Mouse (Mus musculus) intestine, postnatal 0 days (tissue): Measurements from ENCODE around the gene Gm47985. TPM values are rescaled to one million over a fixed set of nuclear protein-coding genes. Genes with fewer than 3 reads are reported as not detected.
A peak's percentile ranks its signal among the peaks of the same experiment; 100 is the strongest.

ENCODE experiments used
- ATAC-seq: fragments of 200-750 bp; cut with Nextera tagmentation; 2 replicates; pipeline ENCODE4 v1.8.0; 2017; ENCODE audit warnings: mild to moderate bottlenecking, moderate TSS enrichment, moderate library complexity
- H3K27ac ChIP-seq: fragments of 300-500 bp; sonication (generic); 2 replicates; pipeline ENCODE4 v1.5.1; 2014; ENCODE audit warnings: mild to moderate bottlenecking, low read depth, low read length, moderate library complexity
- H3K27me3 ChIP-seq: fragments of 300-500 bp; sonication (generic); replicated peaks from 2 replicates; pipeline ENCODE4 v1.6.1; 2014; ENCODE audit warnings: low read length, mixed read lengths; ENCODE audit not compliant: control insufficient read depth, insufficient read depth
- H3K36me3 ChIP-seq: fragments of 300-500 bp; sonication (generic); 2 replicates; pipeline ENCODE4 v1.6.1; 2014; ENCODE audit warnings: mild to moderate bottlenecking, moderate library complexity; ENCODE audit not compliant: control insufficient read depth, insufficient read depth
- H3K4me1 ChIP-seq: fragments of 300-500 bp; sonication (generic); replicated peaks from 2 replicates; pipeline ENCODE4 v1.6.1; 2014; ENCODE audit warnings: antibody characterized with exemption, low read length, mixed read lengths; ENCODE audit not compliant: control insufficient read depth, insufficient read depth
- H3K4me2 ChIP-seq: fragments of 300-500 bp; sonication (generic); replicated peaks from 2 replicates; pipeline ENCODE4 v1.6.1; 2014; ENCODE audit warnings: low read depth, mild to moderate bottlenecking, moderate library complexity
- H3K4me3 ChIP-seq: fragments of 300-500 bp; sonication (generic); 2 replicates; pipeline ENCODE4 v1.5.1; 2014; ENCODE audit warnings: low read depth, low read length
- H3K9ac ChIP-seq: fragments of 300-500 bp; sonication (generic); 2 replicates; pipeline ENCODE4 v1.6.1; 2014; ENCODE audit warnings: mild to moderate bottlenecking, low read depth, low read length
- H3K9me3 ChIP-seq: fragments of 300-500 bp; sonication (generic); 2 replicates; pipeline ENCODE4 v1.6.1; 2016; ENCODE audit warnings: mixed run types; ENCODE audit not compliant: control insufficient read depth
- CTCF ChIP-seq: sonication (generic); IDR thresholded peaks from 2 replicates; pipeline ENCODE4 v1.5.1; 2016; ENCODE audit warnings: low read depth, mild to moderate bottlenecking, control low read depth, antibody characterized with exemption, moderate library complexity
- WGBS: fragments of 180-500 bp; shearing (Covaris S2); extraction: QIAGEN DNeasy Blood & Tissue Kit; methylation state at CpG from one replicate; pipeline ENCODE4 v1.1.7; 2014; 5-methylcytosine and 5-hydroxymethylcytosine counted together
- polyA plus RNA-seq: library from polyadenylated mRNA; unstranded; fragments of >200 nt; fragmentation: Nextera tagmentation; extraction: Ambion mirVana; gene quantifications from 2 replicates; pipeline ENCODE4 v1.2.1, GENCODE M21; 2015

Gene Gm47985
- polyA plus RNA-seq, 1 experiment from 2014 or later: 0.08 TPM

- ATAC-seq: no peak
- Histone ChIP-seq H3K36me3 (no peaks in the 10 kb centered on the region), H3K4me2 (no peak overlapping the region), H3K9me3 (no peaks in the 10 kb centered on the region), H3K27me3 (no peaks in the 10 kb centered on the region), H3K4me1 (no peaks in the 10 kb centered on the region), H3K9ac (no peak overlapping the region), H3K27ac (no peak overlapping the region), H3K4me3 (no peak overlapping the region)
- WGBS: 84% methylated on average over 2 of the region's 2 CpGs
- TF ChIP-seq CTCF: no peak
These were observed 23.4 kb upstream of the Gm47985 start for GRCm38 (mm10) chr1:151158857-151159510.

DNA sequence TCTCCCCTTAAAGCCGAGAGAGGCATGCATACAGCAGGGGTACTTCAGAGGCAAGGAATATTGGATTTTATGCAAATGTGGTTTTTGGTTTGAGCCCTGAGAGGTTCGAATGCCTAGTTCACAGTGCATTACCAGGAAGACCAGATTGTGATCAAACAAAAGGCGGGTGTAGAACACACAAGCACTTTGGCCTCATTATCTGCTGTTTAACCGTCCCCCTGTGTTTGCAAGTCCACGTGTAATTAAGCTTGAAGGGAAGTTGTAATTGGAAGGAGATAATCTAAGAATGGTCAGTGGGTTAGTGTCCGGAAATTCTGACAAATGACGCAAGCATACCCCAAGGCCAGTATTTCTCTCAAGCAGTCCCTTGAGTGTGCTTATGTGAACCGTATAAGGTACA, 16.3 kb upstream of the Gm47985 start:
- H3K4me1 ChIP-seq: peaks cover 7% of the 10 kb centered on the region
- ATAC-seq: 0 out of 2 replicates have a peak, but pooled peaks have one; percentile 20
- peak overlapping the region; percentile 57; the same call in 1 of the 2 replicates for H3K27ac ChIP-seq
- WGBS: 19% methylated on average over 8 of the region's 8 CpGs
- H3K36me3 ChIP-seq: no peaks in the 10 kb centered on the region
- H3K27me3 ChIP-seq: no peaks in the 10 kb centered on the region
- no peak for TF ChIP-seq CTCF
- H3K9me3 ChIP-seq: no peaks in the 10 kb centered on the region
- no peak overlapping the region for H3K4me2 ChIP-seq
- H3K9ac ChIP-seq: no peak overlapping the region
- no peak overlapping the region for H3K4me3 ChIP-seq

DNA sequence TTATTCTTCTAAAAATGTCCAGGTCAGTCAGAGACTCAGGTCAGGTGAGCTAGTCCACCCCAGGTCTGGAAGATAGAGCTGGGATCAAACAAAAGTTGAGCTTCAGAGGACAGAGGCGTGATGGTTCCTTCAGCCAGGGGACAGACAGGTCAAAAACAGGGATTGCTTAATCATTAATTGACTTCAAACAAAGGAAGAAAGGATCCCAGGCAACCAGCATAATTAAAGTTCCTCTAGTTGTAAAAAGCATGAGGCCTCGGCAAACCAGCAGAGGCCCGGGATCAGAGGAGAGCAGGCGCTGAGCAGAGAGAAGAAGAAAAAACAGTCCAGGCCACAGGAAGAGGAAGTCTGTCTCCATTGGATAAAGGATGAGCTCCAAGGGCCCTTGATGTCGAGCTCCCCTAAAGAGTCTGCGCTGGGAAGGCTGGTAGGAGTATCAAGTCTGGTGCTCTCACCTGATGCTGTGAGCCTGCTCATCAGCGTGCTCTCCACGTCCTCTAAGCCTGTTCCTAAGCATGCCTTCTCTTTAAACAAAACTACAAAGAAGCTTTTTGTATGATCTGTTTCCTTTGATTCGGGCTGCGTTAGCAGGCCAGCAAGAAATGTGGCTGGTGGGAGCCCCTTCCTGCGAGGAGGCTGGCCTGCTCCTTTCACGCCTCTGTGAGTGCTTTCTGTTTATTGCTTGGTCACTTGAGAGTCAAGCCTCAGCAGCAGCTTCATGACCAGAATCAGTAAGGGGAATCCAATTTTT, 14.9 kb upstream of the Gm47985 start:
- WGBS: 15% methylated on average over 12 of the region's 12 CpGs
- Histone ChIP-seq H3K9ac (0 out of 2 replicates have a peak overlapping the region, but pooled peaks have one; percentile 22), H3K4me2 (peak overlapping the region; percentile 40)

GRCm38 (mm10) chr1:151168637-151169036, 13.7 kb upstream of the Gm47985 start:
- WGBS: 44% methylated on average over 3 of the region's 3 CpGs
- no peak overlapping the region for H3K4me2 ChIP-seq
- no peak overlapping the region for H3K4me3 ChIP-seq
- H3K27me3 ChIP-seq: no peaks in the 10 kb centered on the region
- TF ChIP-seq CTCF: no peak
- 0 out of 2 replicates have a peak, but pooled peaks have one; percentile 23 for ATAC-seq
- H3K4me1 ChIP-seq: peaks cover 7% of the 10 kb centered on the region
- H3K9me3 ChIP-seq: no peaks in the 10 kb centered on the region
- H3K36me3 ChIP-seq: no peaks in the 10 kb centered on the region
- H3K9ac ChIP-seq: no peak overlapping the region
- no peak overlapping the region for H3K27ac ChIP-seq

More for the DNA sequence above, 14.9 kb upstream of the Gm47985 start:
- H3K36me3 ChIP-seq: no peaks in the 10 kb centered on the region
- no peaks in the 10 kb centered on the region for H3K27me3 ChIP-seq
- H3K4me1 ChIP-seq: peaks cover 7% of the 10 kb centered on the region
- H3K27ac ChIP-seq: peak overlapping the region; percentile 74
- H3K9me3 ChIP-seq: no peaks in the 10 kb centered on the region
- no peak for TF ChIP-seq CTCF
- no peak overlapping the region for H3K4me3 ChIP-seq
- peak; percentile 66 for ATAC-seq

- H3K27ac ChIP-seq: peak overlapping the region; percentile 61
These were observed 10.5 kb upstream of the Gm47985 start for GRCm38 (mm10) chr1:151171572-151172461.

More at GRCm38 (mm10) chr1:151171572-151172461, 10.5 kb upstream of the Gm47985 start:
- Histone ChIP-seq H3K4me1 (peaks cover 4% of the 10 kb centered on the region; the same call in 1 of the 2 replicates), H3K9ac (no peak overlapping the region), H3K4me3 (no peak overlapping the region), H3K36me3 (no peaks in the 10 kb centered on the region), H3K27me3 (no peaks in the 10 kb centered on the region), H3K9me3 (no peaks in the 10 kb centered on the region), H3K4me2 (no peak overlapping the region)
- ATAC-seq: peak; percentile 70
- no peak for TF ChIP-seq CTCF
- WGBS: 61% methylated on average over 2 of the region's 2 CpGs
